Mouse (Mus musculus): Measurements from ENCODE around the gene Zc3h12a.

Gene Zc3h12a

GRCm38 (mm10) chr4:125145213-125145612 lies 17.6 kb upstream of the Zc3h12a start:
- peak in 1 of 2 experiments; percentile 37 for DNase-seq (ENCODE audit: low spot score in 2 of 2)

- DNase-seq (ENCODE audit: low spot score in 2 of 2), result no peak
These were observed 17.0 kb upstream of the Zc3h12a start for GRCm38 (mm10) chr4:125144627-125145026.

- DNase-seq (ENCODE audit: low spot score in 2 of 2), result no peak
These were observed 16.6 kb upstream of the Zc3h12a start for GRCm38 (mm10) chr4:125144211-125144610.

- DNase-seq (ENCODE audit: low spot score in 2 of 2), result no peak
These were observed 10.7 kb upstream of the Zc3h12a start for GRCm38 (mm10) chr4:125138321-125138720.

- DNase-seq (ENCODE audit: low spot score in 2 of 2), result no peak
These were observed 8.8 kb upstream of the Zc3h12a start for GRCm38 (mm10) chr4:125136303-125136888.

- no peak for DNase-seq (ENCODE audit: low spot score in 2 of 2)
These were observed 7.6 kb upstream of the Zc3h12a start for GRCm38 (mm10) chr4:125135076-125135855.

GRCm38 (mm10) chr4:125134631-125135030 lies 7.0 kb upstream of the Zc3h12a start:
- DNase-seq (ENCODE audit: low spot score in 2 of 2), result no peak

GRCm38 (mm10) chr4:125134192-125134591 lies 6.6 kb upstream of the Zc3h12a start:
- DNase-seq (ENCODE audit: low spot score in 2 of 2), result no peak

GRCm38 (mm10) chr4:125132394-125132793 lies 4.8 kb upstream of the Zc3h12a start:
- DNase-seq (ENCODE audit: low spot score in 2 of 2), result peak; percentile 73 to 88

- DNase-seq (ENCODE audit: low spot score in 2 of 2), result no peak
These were observed 3.9 kb upstream of the Zc3h12a start for GRCm38 (mm10) chr4:125131493-125131892.

GRCm38 (mm10) chr4:125126761-125127160 lies 879 bp downstream of the Zc3h12a start:
- DNase-seq (ENCODE audit: low spot score in 2 of 2), result no peak

GRCm38 (mm10) chr4:125126186-125126585 lies 1.5 kb downstream of the Zc3h12a start:
- no peak for DNase-seq (ENCODE audit: low spot score in 2 of 2)

- no peak for DNase-seq (ENCODE audit: low spot score in 2 of 2)
These were observed 2.2 kb downstream of the Zc3h12a start for GRCm38 (mm10) chr4:125125361-125125921.

- peak; percentile 72 to 79 for DNase-seq (ENCODE audit: low spot score in 2 of 2)
These were observed 3.0 kb downstream of the Zc3h12a start for GRCm38 (mm10) chr4:125124424-125125209.

- no peak for DNase-seq (ENCODE audit: low spot score in 2 of 2)
These were observed 4.4 kb downstream of the Zc3h12a start for GRCm38 (mm10) chr4:125123279-125123671.

GRCm38 (mm10) chr4:125122431-125123278 lies 5.0 kb downstream of the Zc3h12a start:
- peak in 1 of 2 experiments; percentile 44 for DNase-seq (ENCODE audit: low spot score in 2 of 2)

- DNase-seq (ENCODE audit: low spot score in 2 of 2), result no peak
These were observed 7.9 kb downstream of the Zc3h12a start for GRCm38 (mm10) chr4:125119721-125120120.

GRCm38 (mm10) chr4:125119070-125119469 lies 8.6 kb downstream of the Zc3h12a start:
- DNase-seq (ENCODE audit: low spot score in 2 of 2), result peak in 1 of 2 experiments; percentile 71

- DNase-seq (ENCODE audit: low spot score in 2 of 2), result peak in 1 of 2 experiments; percentile 43
These were observed 9.7 kb downstream of the Zc3h12a start for GRCm38 (mm10) chr4:125117902-125118320.

GRCm38 (mm10) chr4:125116929-125117328 lies 10.7 kb downstream of the Zc3h12a start:
- DNase-seq (ENCODE audit: low spot score in 2 of 2), result no peak
